In genomic region chr8:123794766-123795165, GRCm38 (mm10) we compare ENCODE assay signal across 21 mouse cellular contexts.
"Had no signal": no experiment of that assay in that cellular context is flagged by ENCODE, and none has a peak within 500 bp of the region (broad histone marks: within the 10 kb centered on the region; RNA-seq: fewer than 3 reads in every experiment).

No protein-coding gene starts in this region.

- H3K4me3 ChIP-seq: limb, embryonic 12.5 days; limb, embryonic 15.5 days; midbrain, embryonic 12.5 days; midbrain, embryonic 15.5 days; neural tube, embryonic 12.5 days; neural tube, embryonic 15.5 days had no signal

- ATAC-seq: midbrain, embryonic 15.5 days had no signal

- H3K4me2 ChIP-seq: limb, embryonic 12.5 days; limb, embryonic 15.5 days; liver, embryonic 11.5 days; lung, embryonic 14.5 days; midbrain, embryonic 12.5 days; midbrain, embryonic 15.5 days; neural tube, embryonic 12.5 days; neural tube, embryonic 15.5 days had no signal

- H3K27me3 ChIP-seq: limb, embryonic 12.5 days; limb, embryonic 15.5 days; neural tube, embryonic 12.5 days had no signal

- DNase-seq: kidney, adult 11 months; kidney, adult 9 months; kidney, postnatal 14 days; kidney, postnatal 4 days; left cerebral cortex, postnatal 4 days; right cerebral cortex, adult 18-20 months; right cerebral cortex, postnatal 14 days; right cerebral cortex, postnatal 4 days; spleen, adult 18-20 months; thymus, adult 18-20 months; thymus, postnatal 36 days had no signal

- H3K27ac ChIP-seq: limb, embryonic 12.5 days; limb, embryonic 15.5 days; liver, embryonic 14.5 days; macrophage; midbrain, embryonic 12.5 days; midbrain, embryonic 15.5 days; neural tube, embryonic 12.5 days; neural tube, embryonic 15.5 days had no signal

- H3K4me1 ChIP-seq: midbrain, embryonic 15.5 days had no signal

- H3K9me3 ChIP-seq: limb, embryonic 12.5 days; limb, embryonic 15.5 days; midbrain, embryonic 12.5 days; midbrain, embryonic 15.5 days; neural tube, embryonic 12.5 days; neural tube, embryonic 15.5 days had no signal

- H3K9ac ChIP-seq: limb, embryonic 12.5 days; limb, embryonic 15.5 days; liver, embryonic 14.5 days; lung, embryonic 14.5 days; midbrain, embryonic 12.5 days; midbrain, embryonic 15.5 days; neural tube, embryonic 12.5 days; neural tube, embryonic 15.5 days had no signal

- H3K36me3 ChIP-seq: limb, embryonic 12.5 days; limb, embryonic 15.5 days; midbrain, embryonic 12.5 days; midbrain, embryonic 15.5 days; neural tube, embryonic 12.5 days; neural tube, embryonic 15.5 days had no signal
